Mouse (Mus musculus) layer of hippocampus, postnatal 10 days (tissue): ENCODE measurements around the gene Mroh2a. TPM values are rescaled to one million over a fixed set of nuclear protein-coding genes. Genes with fewer than 3 reads are reported as not detected.
"Not testable (repeated sequence)": the region's sequence is repeated elsewhere in the genome, so short reads cannot be mapped to it uniquely, and the experiment has no call there.

Experiments used
- DNase-seq, 2 experiments: peaks; one replicate each; pipeline ENCODE4 v3.0.0; 2021; ENCODE audit warnings: low spot score in 2 of 2
- total RNA-seq, 2 experiments: library from RNA; stranded (reverse); gene quantifications; 2 replicates each; pipeline ENCODE4 v1.2.3; 2021

Gene Mroh2a
- total RNA-seq, 2 experiments from 2014 or later: 0.07 to 0.87 TPM

- peak in 1 of 2 experiments; percentile 15 for DNase-seq
These were observed 8.7 kb upstream of the Mroh2a start for GRCm38 (mm10) chr1:88218051-88218450.

- no peak for DNase-seq
These were observed 8.2 kb upstream of the Mroh2a start for GRCm38 (mm10) chr1:88218591-88218990.

- no peak for DNase-seq
These were observed 7.7 kb upstream of the Mroh2a start for GRCm38 (mm10) chr1:88219054-88219453.

GRCm38 (mm10) chr1:88220336-88220735 lies 6.5 kb upstream of the Mroh2a start:
- DNase-seq: no peak

GRCm38 (mm10) chr1:88222216-88222615 lies 4.6 kb upstream of the Mroh2a start:
- DNase-seq: no peak

- not testable (repeated sequence) for DNase-seq
These were observed 3.7 kb upstream of the Mroh2a start for GRCm38 (mm10) chr1:88223011-88223515.

- DNase-seq: peak in 1 of 2 experiments; percentile 13
These were observed 3.2 kb upstream of the Mroh2a start for GRCm38 (mm10) chr1:88223591-88223990.

GRCm38 (mm10) chr1:88224029-88224776 lies 2.6 kb upstream of the Mroh2a start:
- DNase-seq: peak in 1 of 2 experiments; percentile 8

GRCm38 (mm10) chr1:88225301-88225700 lies 1.5 kb upstream of the Mroh2a start:
- not testable (repeated sequence) for DNase-seq

- DNase-seq: no peak
These were observed 1.0 kb upstream of the Mroh2a start for GRCm38 (mm10) chr1:88225741-88226140.

- no peak for DNase-seq
These were observed 696 bp downstream of the Mroh2a start for GRCm38 (mm10) chr1:88227482-88227881.

GRCm38 (mm10) chr1:88228121-88228520 lies 1.3 kb downstream of the Mroh2a start:
- no peak for DNase-seq

- no peak for DNase-seq
These were observed 2.8 kb downstream of the Mroh2a start for GRCm38 (mm10) chr1:88229566-88229965.

- no peak for DNase-seq
These were observed 3.2 kb downstream of the Mroh2a start for GRCm38 (mm10) chr1:88229986-88230385.

- no peak for DNase-seq
These were observed 3.6 kb downstream of the Mroh2a start for GRCm38 (mm10) chr1:88230421-88230820.

GRCm38 (mm10) chr1:88230981-88231802 lies 4.4 kb downstream of the Mroh2a start:
- DNase-seq: no peak

- no peak for DNase-seq
These were observed 5.2 kb downstream of the Mroh2a start for GRCm38 (mm10) chr1:88231803-88232499.

GRCm38 (mm10) chr1:88232664-88233380 lies 6.0 kb downstream of the Mroh2a start:
- no peak for DNase-seq

- DNase-seq: no peak
These were observed 6.8 kb downstream of the Mroh2a start for GRCm38 (mm10) chr1:88233421-88234247.

GRCm38 (mm10) chr1:88234248-88234610 lies 7.4 kb downstream of the Mroh2a start:
- no peak for DNase-seq
